Mouse (Mus musculus) limb, embryonic 11.5 days (tissue): ENCODE results near the gene Itpk1. TPM values are rescaled to one million over a fixed set of nuclear protein-coding genes. Genes with fewer than 3 reads are reported as not detected.

Experiments used
- ATAC-seq: fragments of 200-750 bp; cut with Nextera tagmentation; 2 replicates; pipeline ENCODE4 v1.8.0; 2017; ENCODE audit warnings: low read depth; ENCODE audit not compliant: insufficient number of reproducible peaks, low FRiP score, low TSS enrichment
- DNase-seq: peaks from one replicate; pipeline ENCODE4 v3.0.0-alpha.2; 2015; ENCODE audit warnings: low spot score
- H3K27ac ChIP-seq: fragments of 300-500 bp; sonication (generic); replicated peaks from 2 replicates; pipeline ENCODE4 v1.5.1; 2014; ENCODE audit warnings: low read depth, mild to moderate bottlenecking, low read length
- H3K27me3 ChIP-seq: fragments of 300-500 bp; sonication (generic); 2 replicates; pipeline ENCODE4 v1.6.1; 2014; ENCODE audit warnings: mild to moderate bottlenecking, low read length, mixed read lengths; ENCODE audit not compliant: control insufficient read depth, insufficient read depth
- H3K36me3 ChIP-seq: fragments of 300-500 bp; sonication (generic); 2 replicates; pipeline ENCODE4 v1.6.1; 2014; ENCODE audit warnings: mild to moderate bottlenecking, low read length, moderate library complexity, mixed read lengths; ENCODE audit not compliant: control insufficient read depth, insufficient read depth
- H3K4me1 ChIP-seq: fragments of 300-500 bp; sonication (generic); 2 replicates; pipeline ENCODE4 v1.6.1; 2014; ENCODE audit warnings: low read length, mixed read lengths; ENCODE audit not compliant: control insufficient read depth, insufficient read depth
- H3K4me2 ChIP-seq: fragments of 300-500 bp; sonication (generic); 2 replicates; pipeline ENCODE4 v1.6.1; 2014; ENCODE audit warnings: low read depth, mild to moderate bottlenecking, moderate library complexity; ENCODE audit not compliant: severe bottlenecking
- H3K4me3 ChIP-seq: fragments of 300-500 bp; sonication (generic); 2 replicates; pipeline ENCODE4 v1.5.1; 2014; ENCODE audit warnings: low read depth, low read length
- H3K9ac ChIP-seq: fragments of 300-500 bp; sonication (generic); 2 replicates; pipeline ENCODE4 v1.6.1; 2014; ENCODE audit warnings: mild to moderate bottlenecking, low read length
- H3K9me3 ChIP-seq: fragments of 300-500 bp; sonication (generic); 2 replicates; pipeline ENCODE4 v1.6.1; 2016; ENCODE audit warnings: low read length; ENCODE audit not compliant: control insufficient read depth
- WGBS: fragments of 180-500 bp; shearing (Covaris S2); extraction: QIAGEN DNeasy Blood & Tissue Kit; methylation state at CpG from one replicate; pipeline ENCODE4 v1.1.7; 2014; 5-methylcytosine and 5-hydroxymethylcytosine counted together
- polyA plus RNA-seq: library from polyadenylated mRNA; unstranded; fragments of >200 nt; fragmentation: Nextera tagmentation; extraction: Ambion mirVana; gene quantifications from 2 replicates; pipeline ENCODE4 v1.2.1, GENCODE M21; 2014

Itpk1 gene
- polyA plus RNA-seq, 1 experiment from 2014 or later = 7.7 TPM

GRCm38 (mm10) chr12:102590711-102591360, 113.9 kb downstream of the Itpk1 start:
- Histone ChIP-seq H3K4me3 (no peak overlapping the region), H3K4me2 (no peak overlapping the region), H3K27me3 (no peaks in the 10 kb centered on the region), H3K27ac (no peak overlapping the region), H3K36me3 (no peaks in the 10 kb centered on the region), H3K9ac (no peak overlapping the region), H3K9me3 (no peaks in the 10 kb centered on the region), H3K4me1 (no peaks in the 10 kb centered on the region)
- DNase-seq (no peak), ATAC-seq (no peak)
- 92% methylated on average over 17 of the region's 17 CpGs for WGBS

GRCm38 (mm10) chr12:102587106-102587505, 117.6 kb downstream of the Itpk1 start:
- Histone ChIP-seq H3K4me3 (no peak overlapping the region), H3K9ac (no peak overlapping the region), H3K36me3 (no peaks in the 10 kb centered on the region), H3K27me3 (no peaks in the 10 kb centered on the region), H3K9me3 (no peaks in the 10 kb centered on the region), H3K4me2 (no peak overlapping the region), H3K27ac (no peak overlapping the region), H3K4me1 (no peaks in the 10 kb centered on the region)
- DNase-seq (no peak), ATAC-seq (no peak)
- WGBS = 95% methylated on average over 8 of the region's 8 CpGs

- DNase-seq (no peak), ATAC-seq (no peak)
- H3K4me3 ChIP-seq = no peak overlapping the region
- no peak overlapping the region for H3K9ac ChIP-seq
- no peak overlapping the region for H3K27ac ChIP-seq
- no peaks in the 10 kb centered on the region for H3K9me3 ChIP-seq
- H3K4me1 ChIP-seq = no peaks in the 10 kb centered on the region
- H3K36me3 ChIP-seq = no peaks in the 10 kb centered on the region
- WGBS = 84% methylated on average over 9 of the region's 9 CpGs
- H3K27me3 ChIP-seq = no peaks in the 10 kb centered on the region
- no peak overlapping the region for H3K4me2 ChIP-seq
Measured at GRCm38 (mm10) chr12:102586286-102586881, 118.3 kb downstream of the Itpk1 start.

GRCm38 (mm10) chr12:102585390-102585789, 119.3 kb downstream of the Itpk1 start:
- Histone ChIP-seq H3K4me3 (no peak overlapping the region), H3K27me3 (no peaks in the 10 kb centered on the region), H3K4me1 (no peaks in the 10 kb centered on the region), H3K9me3 (no peaks in the 10 kb centered on the region), H3K9ac (no peak overlapping the region), H3K27ac (no peak overlapping the region), H3K36me3 (no peaks in the 10 kb centered on the region), H3K4me2 (no peak overlapping the region)
- ATAC-seq (no peak), DNase-seq (no peak)
- 81% methylated on average over 3 of the region's 3 CpGs for WGBS

GRCm38 (mm10) chr12:102582441-102582840, 122.3 kb downstream of the Itpk1 start:
- H3K27me3 ChIP-seq = no peaks in the 10 kb centered on the region
- DNase-seq = no peak
- H3K4me3 ChIP-seq = no peak overlapping the region
- no peaks in the 10 kb centered on the region for H3K4me1 ChIP-seq
- no peak overlapping the region for H3K4me2 ChIP-seq
- 85% methylated on average over 11 of the region's 11 CpGs for WGBS
- no peaks in the 10 kb centered on the region for H3K36me3 ChIP-seq
- H3K9ac ChIP-seq = no peak overlapping the region
- ATAC-seq = no peak
- no peaks in the 10 kb centered on the region for H3K9me3 ChIP-seq
- H3K27ac ChIP-seq = no peak overlapping the region

GRCm38 (mm10) chr12:102581579-102582196, 123.0 kb downstream of the Itpk1 start:
- Histone ChIP-seq H3K9ac (no peak overlapping the region), H3K4me1 (no peaks in the 10 kb centered on the region), H3K4me3 (no peak overlapping the region), H3K9me3 (no peaks in the 10 kb centered on the region), H3K4me2 (no peak overlapping the region), H3K27me3 (no peaks in the 10 kb centered on the region), H3K27ac (no peak overlapping the region), H3K36me3 (no peaks in the 10 kb centered on the region)
- no peak for ATAC-seq
- 69% methylated on average over 5 of the region's 5 CpGs for WGBS
- no peak for DNase-seq

- Histone ChIP-seq H3K9ac (no peak overlapping the region), H3K4me3 (no peak overlapping the region), H3K4me2 (no peak overlapping the region), H3K27me3 (no peaks in the 10 kb centered on the region), H3K36me3 (no peaks in the 10 kb centered on the region), H3K4me1 (no peaks in the 10 kb centered on the region), H3K27ac (no peak overlapping the region), H3K9me3 (no peaks in the 10 kb centered on the region)
- ATAC-seq (no peak), DNase-seq (peak; percentile 84)
- 74% methylated on average over 6 of the region's 6 CpGs for WGBS
Measured at GRCm38 (mm10) chr12:102579041-102579440, 125.7 kb downstream of the Itpk1 start.

GRCm38 (mm10) chr12:102576659-102577398, 127.9 kb downstream of the Itpk1 start:
- Histone ChIP-seq H3K4me1 (0 out of 2 replicates have a peak, but pooled peaks cover 2% of the 10 kb centered on the region), H3K9me3 (no peaks in the 10 kb centered on the region), H3K9ac (no peak overlapping the region), H3K27me3 (no peaks in the 10 kb centered on the region), H3K4me2 (no peak overlapping the region), H3K27ac (no peak overlapping the region), H3K36me3 (no peaks in the 10 kb centered on the region), H3K4me3 (no peak overlapping the region)
- WGBS = 77% methylated on average over 10 of the region's 10 CpGs
- ATAC-seq (no peak), DNase-seq (no peak)
